Mouse (Mus musculus): ENCODE measurements at regions not wholly inside any gene's neighbourhood (a gene's known extent, or its start where the extent isn't known, plus 50 kb on each side); places are given as distances from the start of the nearest gene placed in this dataset.

GRCm38 (mm10) chr1:41810318-41810964 lies 885.1 kb upstream of the Pou3f3 start:
- intact Hi-C loops (cut with DNase I) = loop anchor here (5.0 kb wide), 5 partner anchors 77 to 882 kb away; no protein-coding TSS in a partner anchor
- DNase-seq (ENCODE audit: extremely low spot score in 1 of 2, low spot score in 2 of 2) = peak; percentile 77 to 85

- intact Hi-C loops (cut with DNase I) = loop anchor here (5.0 kb wide), 5 partner anchors 76 to 881 kb away; no protein-coding TSS in a partner anchor
Observed at GRCm38 (mm10) chr1:41811130-41811529, 884.4 kb upstream of the Pou3f3 start.

GRCm38 (mm10) chr1:41812071-41812470 lies 883.5 kb upstream of the Pou3f3 start:
- no peak for DNase-seq (ENCODE audit: extremely low spot score in 1 of 2, low spot score in 2 of 2)
- intact Hi-C loops (cut with DNase I) = loop anchor here (5.0 kb wide), 5 partner anchors 75 to 880 kb away; no protein-coding TSS in a partner anchor

More at GRCm38 (mm10) chr1:41811130-41811529, 884.4 kb upstream of the Pou3f3 start:
- no peak for DNase-seq (ENCODE audit: extremely low spot score in 1 of 2, low spot score in 2 of 2)

GRCm38 (mm10) chr1:41814032-41815005 lies 881.2 kb upstream of the Pou3f3 start:
- intact Hi-C loops (cut with DNase I) = loop anchor here (5.0 kb wide), 5 partner anchors 73 to 878 kb away; no protein-coding TSS in a partner anchor
- no peak for DNase-seq (ENCODE audit: extremely low spot score in 1 of 2, low spot score in 2 of 2)

GRCm38 (mm10) chr1:41815021-41815420 lies 880.5 kb upstream of the Pou3f3 start:
- no peak for DNase-seq (ENCODE audit: extremely low spot score in 1 of 2, low spot score in 2 of 2)
- intact Hi-C loops (cut with DNase I) = no loop called here

GRCm38 (mm10) chr1:41822742-41823141 lies 872.8 kb upstream of the Pou3f3 start:
- intact Hi-C loops (cut with DNase I) = no loop called here
- no peak for DNase-seq (ENCODE audit: extremely low spot score in 1 of 2, low spot score in 2 of 2)

- intact Hi-C loops (cut with DNase I) = no loop called here
- DNase-seq (ENCODE audit: extremely low spot score in 1 of 2, low spot score in 2 of 2) = no peak
Observed at GRCm38 (mm10) chr1:41825223-41825622, 870.3 kb upstream of the Pou3f3 start.

- DNase-seq (ENCODE audit: extremely low spot score in 1 of 2, low spot score in 2 of 2) = no peak
- intact Hi-C loops (cut with DNase I) = no loop called here
Observed at GRCm38 (mm10) chr1:41831641-41832040, 863.9 kb upstream of the Pou3f3 start.

Data from left cerebral cortex, postnatal 10 days (tissue).